Mouse (Mus musculus) MEL (cell line): Measurements from ENCODE around the gene Endod1.

Source experiments
- CTCF ChIP-seq, 3 experiments: IDR thresholded peaks in 2 of 3; conservative IDR thresholded peaks in 1 of 3; 2 replicates each; pipeline ENCODE4 v1.5.1; 2011 to 2012; ENCODE audit warnings: low read length in 3 of 3, low read depth in 2 of 3, mild to moderate bottlenecking in 2 of 3, improper control_type of control experiment in 1 of 3, inconsistent platforms in 1 of 3, mixed read lengths in 1 of 3, moderate library complexity in 1 of 3; ENCODE audit not compliant: control insufficient read depth in 1 of 3, insufficient read depth in 1 of 3, poor library complexity in 1 of 3, severe bottlenecking in 1 of 3
- EP300 ChIP-seq, 2 experiments: IDR thresholded peaks; 2 replicates each; pipeline ENCODE4 v1.6.1; 2011; ENCODE audit warnings: improper control_type of control experiment in 2 of 2, low read length in 2 of 2, low read depth in 1 of 2, mild to moderate bottlenecking in 1 of 2
- GABPA ChIP-seq: IDR thresholded peaks from 2 replicates; pipeline ENCODE4 v1.6.1; 2012; ENCODE audit warnings: low read depth, mild to moderate bottlenecking, inconsistent platforms, low read length, improper control_type of control experiment, moderate library complexity
- NELFE ChIP-seq: IDR thresholded peaks from 2 replicates; pipeline ENCODE4 v1.6.1; 2011; ENCODE audit warnings: low read depth, low read length, improper control_type of control experiment

DNA sequence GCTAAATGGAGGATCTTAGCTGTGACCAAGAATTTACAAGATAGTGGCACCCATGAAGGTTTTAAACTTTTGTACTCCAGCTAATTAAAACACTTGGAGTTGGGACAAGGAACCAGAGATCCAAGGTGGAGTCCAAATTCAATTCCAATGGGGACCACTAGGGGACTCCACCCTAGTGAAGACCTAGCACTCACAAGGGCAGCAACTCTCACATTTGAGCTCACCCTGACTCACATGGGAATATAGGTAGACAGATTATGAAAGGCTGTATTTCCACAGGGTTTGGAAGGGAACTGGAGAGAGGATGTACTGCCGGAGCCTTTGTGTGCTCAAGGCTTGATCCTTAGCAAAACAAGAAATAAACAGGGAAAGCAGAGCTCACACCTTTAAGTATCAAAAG lies 9.0 kb upstream of the Endod1 start:
- TF ChIP-seq GABPA = no peak
- no peak for TF ChIP-seq EP300 (IDR thresholded peaks at IDR 0.05; ENCODE audit: low read depth in 1 of 2, low read length in 2 of 2)
- TF ChIP-seq NELFE = no peak
- peak; percentile 67 to 99 (median 90) for TF ChIP-seq CTCF (IDR thresholded peaks at IDR 0.05 in 2 of 3, conservative IDR thresholded peaks at IDR 0.05 in 1 of 3; ENCODE audit: control insufficient read depth in 1 of 3, insufficient read depth in 1 of 3, low read depth in 2 of 3, low read length in 3 of 3, poor library complexity in 1 of 3, severe bottlenecking in 1 of 3)
